Mouse (Mus musculus): Measurements from ENCODE around the gene Nsl1.

Nsl1 gene

GRCm38 (mm10) chr1:191054870-191055532, 7.8 kb upstream of the Nsl1 start:
- no peak for DNase-seq (ENCODE audit: low spot score in 2 of 2)

DNA sequence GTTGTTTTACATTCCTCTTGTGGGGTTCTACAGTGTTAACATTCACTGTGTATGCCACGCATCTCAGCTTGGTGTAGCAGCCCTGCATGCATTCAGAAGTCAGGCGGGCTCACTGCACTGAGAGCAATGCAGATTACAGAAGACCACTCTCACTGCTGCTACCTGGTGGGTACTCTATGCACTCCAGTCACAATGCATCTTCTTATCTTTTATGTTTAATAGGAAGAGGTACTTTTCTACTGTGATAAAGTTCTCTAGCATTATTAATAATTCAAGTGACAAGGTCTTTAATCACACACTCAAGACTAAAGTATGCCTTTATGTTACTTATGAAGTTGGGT, 7.3 kb upstream of the Nsl1 start:
- no peak for DNase-seq (ENCODE audit: low spot score in 2 of 2)

- no peak for DNase-seq (ENCODE audit: low spot score in 2 of 2)
These were observed 5.4 kb upstream of the Nsl1 start for GRCm38 (mm10) chr1:191057461-191057860.

GRCm38 (mm10) chr1:191062241-191062780, 501 bp upstream of the Nsl1 start:
- no peak for DNase-seq (ENCODE audit: low spot score in 2 of 2)

DNA sequence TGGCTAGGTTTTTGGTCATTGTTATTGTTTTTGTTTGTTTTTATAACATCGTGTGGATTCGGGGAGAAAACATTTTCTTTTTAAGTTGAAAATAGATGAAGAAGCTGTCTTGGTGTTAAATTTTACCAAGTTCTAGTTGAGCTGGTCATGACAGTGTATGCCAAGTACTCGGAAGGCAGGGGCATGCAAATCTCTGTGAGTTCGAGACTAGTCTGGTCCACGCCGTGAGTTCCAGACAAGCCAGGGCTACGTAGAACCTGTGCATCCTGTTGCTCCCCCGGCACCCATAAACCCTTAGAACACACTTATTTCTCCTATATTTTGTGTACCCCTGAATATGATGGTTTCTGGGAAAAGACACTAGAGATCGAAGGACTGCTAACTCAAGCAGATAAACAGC, 888 bp downstream of the Nsl1 start:
- no peak for DNase-seq (ENCODE audit: low spot score in 2 of 2)

DNA sequence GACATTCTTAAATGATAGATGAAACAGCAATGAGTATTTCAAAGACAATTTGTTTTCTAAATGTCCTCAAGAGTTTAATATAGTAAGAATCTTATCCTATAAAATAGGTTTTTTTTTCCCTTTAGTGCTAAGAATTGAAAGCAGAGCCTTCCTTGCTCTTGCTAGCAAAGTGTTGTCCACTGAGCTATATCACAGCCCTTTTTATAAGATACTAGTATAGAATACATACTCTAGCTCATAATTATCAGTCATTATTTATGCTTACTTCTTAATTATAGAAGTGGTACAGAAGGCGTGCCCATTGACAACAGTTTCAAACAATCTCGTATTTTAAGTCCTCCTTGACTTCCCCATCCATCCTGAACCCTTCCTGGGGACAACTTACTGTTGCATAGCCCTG, 1.7 kb downstream of the Nsl1 start:
- no peak for DNase-seq (ENCODE audit: low spot score in 2 of 2)

DNA sequence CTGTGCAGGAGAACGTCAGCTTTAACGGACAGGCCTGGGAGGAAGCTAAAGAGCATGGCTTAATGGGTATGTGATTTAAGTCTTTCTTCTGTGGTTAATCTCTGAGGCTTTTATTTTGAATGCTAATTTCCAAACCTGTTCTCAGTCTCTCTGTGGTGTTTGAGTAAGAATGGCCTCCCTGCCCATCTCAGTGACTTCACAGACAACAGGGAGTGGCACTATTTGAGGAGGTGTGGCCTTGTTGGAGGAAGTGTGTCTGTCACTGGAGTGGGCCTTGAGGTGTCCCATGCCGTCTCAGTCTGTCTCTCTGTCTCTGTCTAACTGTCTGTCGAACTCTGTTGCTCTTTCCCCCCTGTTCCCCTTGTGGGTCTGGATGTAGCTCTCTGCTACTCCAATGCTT, 2.4 kb downstream of the Nsl1 start:
- DNase-seq (ENCODE audit: low spot score in 2 of 2) = no peak

- DNase-seq (ENCODE audit: low spot score in 2 of 2) = no peak
These were observed 5.6 kb downstream of the Nsl1 start for GRCm38 (mm10) chr1:191068377-191068776.

GRCm38 (mm10) chr1:191070259-191070658, 7.4 kb downstream of the Nsl1 start:
- no peak for DNase-seq (ENCODE audit: low spot score in 2 of 2)

- peak in 1 of 2 experiments; percentile 9 for DNase-seq (ENCODE audit: low spot score in 2 of 2)
These were observed 8.8 kb downstream of the Nsl1 start for GRCm38 (mm10) chr1:191071613-191072012.

DNA sequence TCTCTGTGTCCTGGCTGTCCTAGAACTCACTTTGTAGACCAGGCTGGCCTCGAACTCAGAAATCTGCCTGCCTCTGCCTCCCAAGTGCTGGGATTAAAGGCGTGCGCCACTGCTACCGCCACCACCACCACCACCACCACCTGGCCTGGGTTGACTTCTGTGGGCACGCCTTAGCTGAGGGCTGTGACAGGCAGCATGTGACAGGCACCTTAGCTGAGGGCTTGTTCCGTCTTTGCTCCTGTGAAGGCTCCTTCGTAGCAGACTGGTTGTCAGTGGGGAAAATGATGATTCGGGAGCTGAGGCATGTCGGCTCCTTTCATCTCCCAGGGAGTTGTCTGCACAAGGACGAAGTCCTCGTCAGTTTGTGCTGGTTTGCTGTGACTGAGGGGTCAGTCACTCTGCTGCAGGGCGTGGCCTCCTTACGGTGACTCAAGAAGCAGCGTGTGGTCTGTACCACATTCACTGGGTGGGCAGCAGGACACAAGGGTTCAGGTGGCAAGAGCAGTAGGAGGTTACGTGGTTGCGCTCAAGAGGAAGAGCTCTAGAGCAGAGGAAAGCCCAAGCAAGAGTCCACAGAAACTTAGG, 9.6 kb downstream of the Nsl1 start:
- DNase-seq (ENCODE audit: low spot score in 2 of 2) = no peak

GRCm38 (mm10) chr1:191073001-191073400, 10.2 kb downstream of the Nsl1 start:
- peak; percentile 58 to 70 for DNase-seq (ENCODE audit: low spot score in 2 of 2)

DNA sequence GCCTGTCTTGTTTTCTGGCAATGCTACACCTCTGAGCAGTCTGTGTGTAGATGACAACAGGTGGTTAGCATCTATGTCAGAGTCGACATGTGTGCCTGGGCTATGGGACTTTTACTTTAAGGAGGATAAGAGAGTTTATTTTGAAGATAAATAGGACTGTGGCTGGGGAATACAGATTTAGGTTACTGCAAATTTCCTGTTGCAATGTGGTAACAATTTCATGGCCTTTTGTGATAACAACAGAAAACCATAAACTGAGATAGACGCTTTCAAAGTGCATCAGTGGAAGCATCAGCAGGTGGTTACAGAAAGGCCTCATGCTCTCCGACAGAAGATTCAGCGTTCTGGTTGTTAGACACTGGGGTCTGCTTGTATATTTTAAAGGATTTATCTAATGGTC, 10.7 kb downstream of the Nsl1 start:
- no peak for DNase-seq (ENCODE audit: low spot score in 2 of 2)

DNA sequence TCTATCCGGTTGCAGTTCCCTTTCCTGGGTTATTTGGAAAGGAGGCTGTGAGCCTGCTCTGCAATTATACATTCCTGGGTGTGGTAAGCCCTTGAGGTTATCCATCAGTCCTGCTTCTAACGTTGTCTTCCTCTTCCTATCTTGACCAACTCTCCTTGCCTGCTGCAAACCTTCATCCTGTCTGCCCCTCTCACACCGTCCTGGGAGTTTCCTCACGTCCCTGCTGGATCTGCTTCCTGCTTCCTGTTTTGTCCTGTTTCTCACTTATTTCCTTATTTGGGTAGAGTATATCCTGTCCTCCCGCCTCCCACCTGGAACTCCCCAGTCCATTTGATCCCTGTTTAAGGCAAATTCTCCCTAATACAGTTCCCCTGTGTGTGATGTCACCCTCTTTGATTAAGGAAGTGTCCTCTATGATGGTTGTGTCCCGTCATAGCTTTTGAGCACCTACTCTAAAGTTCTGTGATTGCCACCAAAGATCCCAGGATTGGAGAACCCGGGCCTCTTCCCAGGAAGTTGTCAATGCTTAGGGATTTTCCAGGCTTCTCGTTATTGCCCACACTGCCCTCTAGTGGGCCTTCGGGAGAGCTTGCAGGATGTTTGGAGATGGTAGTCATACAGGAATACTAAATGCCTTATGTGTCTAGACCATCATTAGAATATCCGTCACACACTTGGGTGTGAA, 12.5 kb downstream of the Nsl1 start:
- DNase-seq (ENCODE audit: low spot score in 2 of 2) = peak; percentile 73 to 75

DNA sequence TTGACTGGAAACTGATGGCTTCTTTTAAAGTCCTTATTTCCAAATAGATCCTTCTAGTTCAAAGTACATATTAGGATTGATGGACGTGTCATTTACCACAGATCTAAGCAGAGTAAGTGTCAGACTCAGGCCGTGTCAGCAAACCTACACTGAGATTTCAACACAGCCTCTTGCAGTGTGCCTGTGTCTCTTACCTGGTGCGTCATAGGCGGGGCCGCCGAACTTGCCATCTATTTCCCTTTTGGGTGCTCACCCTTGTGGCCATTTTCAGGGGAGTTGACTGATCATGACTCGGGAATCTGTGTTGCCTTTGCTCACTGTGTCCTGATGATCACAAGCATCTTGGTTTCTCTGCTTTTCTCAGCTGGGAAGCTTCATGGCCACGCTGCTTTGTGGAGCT, 20.4 kb downstream of the Nsl1 start:
- no peak for DNase-seq (ENCODE audit: low spot score in 2 of 2)

DNA sequence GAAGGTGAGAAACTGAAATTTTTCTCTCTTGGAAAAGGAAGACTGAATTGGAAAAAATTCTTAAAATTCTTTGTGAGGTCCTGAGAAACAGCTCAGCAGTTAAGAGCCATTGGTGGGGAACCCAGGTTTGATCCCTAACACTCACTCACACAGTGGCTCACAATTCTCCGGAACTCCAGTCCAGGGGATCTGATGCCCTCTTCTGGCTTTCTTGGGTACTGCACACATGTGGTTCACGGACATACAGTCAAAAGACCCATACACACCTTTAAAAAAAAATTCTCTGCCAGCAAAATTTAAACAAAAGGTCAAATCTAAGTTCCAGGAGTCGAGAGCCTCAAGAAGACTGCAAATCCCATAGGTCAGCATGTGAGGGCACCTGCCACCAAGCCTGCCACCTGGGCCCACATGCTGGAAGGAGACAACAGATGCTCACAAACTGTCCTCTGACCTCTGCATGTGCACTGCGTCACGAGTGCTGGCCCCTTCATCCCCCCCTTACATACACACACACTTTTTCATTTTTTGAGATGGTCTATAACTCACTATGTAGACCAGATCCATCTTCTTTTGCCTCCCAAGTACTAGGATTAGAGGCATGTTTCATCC, 22.2 kb downstream of the Nsl1 start:
- peak; percentile 16 to 30 for DNase-seq (ENCODE audit: low spot score in 2 of 2)

- peak; percentile 8 to 38 for DNase-seq (ENCODE audit: low spot score in 2 of 2)
These were observed 22.8 kb downstream of the Nsl1 start for GRCm38 (mm10) chr1:191085597-191085996.

- DNase-seq (ENCODE audit: low spot score in 2 of 2) = no peak
These were observed 23.6 kb downstream of the Nsl1 start for GRCm38 (mm10) chr1:191086304-191086878.

GRCm38 (mm10) chr1:191086960-191087359, 24.1 kb downstream of the Nsl1 start:
- DNase-seq (ENCODE audit: low spot score in 2 of 2) = no peak

DNA sequence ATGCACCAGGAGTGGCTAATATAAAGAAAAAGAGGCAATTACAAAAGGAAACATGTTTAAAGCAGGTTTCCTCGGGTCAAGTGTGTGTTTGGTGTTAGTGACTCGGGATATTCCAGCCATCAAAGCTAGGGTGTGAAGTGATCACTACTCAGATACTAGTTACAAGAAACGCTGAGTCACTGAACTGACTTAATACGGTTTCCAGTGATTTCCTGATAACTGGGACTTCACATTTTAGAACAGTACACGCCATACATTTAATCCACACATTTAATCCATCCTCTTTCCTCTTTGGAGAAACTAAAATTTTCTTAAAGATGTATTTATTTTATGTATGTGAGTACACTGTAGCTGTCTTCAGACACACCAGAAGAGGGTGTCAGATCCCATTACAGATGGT, 25.1 kb downstream of the Nsl1 start:
- no peak for DNase-seq (ENCODE audit: low spot score in 2 of 2)

DNA sequence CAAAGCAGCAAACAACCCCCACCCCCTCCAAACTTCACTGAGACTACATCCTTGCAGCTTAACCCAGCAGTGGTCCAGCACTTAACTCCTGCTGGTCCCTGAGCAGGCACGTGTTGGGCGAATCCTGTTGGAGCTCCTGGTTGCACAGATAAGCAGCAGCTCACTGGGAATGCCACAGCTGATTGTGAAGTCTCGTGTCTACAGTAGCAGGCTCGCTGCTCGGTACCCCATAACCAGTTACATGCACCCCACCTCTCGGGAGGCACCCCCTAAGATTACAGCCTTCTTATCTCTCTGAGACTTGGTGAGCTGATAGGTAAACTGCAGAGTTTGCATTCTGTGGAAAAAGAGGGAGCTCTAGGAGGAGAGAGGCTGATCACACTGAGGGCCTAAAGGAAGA, 26.5 kb downstream of the Nsl1 start:
- DNase-seq (ENCODE audit: low spot score in 2 of 2) = no peak

DNA sequence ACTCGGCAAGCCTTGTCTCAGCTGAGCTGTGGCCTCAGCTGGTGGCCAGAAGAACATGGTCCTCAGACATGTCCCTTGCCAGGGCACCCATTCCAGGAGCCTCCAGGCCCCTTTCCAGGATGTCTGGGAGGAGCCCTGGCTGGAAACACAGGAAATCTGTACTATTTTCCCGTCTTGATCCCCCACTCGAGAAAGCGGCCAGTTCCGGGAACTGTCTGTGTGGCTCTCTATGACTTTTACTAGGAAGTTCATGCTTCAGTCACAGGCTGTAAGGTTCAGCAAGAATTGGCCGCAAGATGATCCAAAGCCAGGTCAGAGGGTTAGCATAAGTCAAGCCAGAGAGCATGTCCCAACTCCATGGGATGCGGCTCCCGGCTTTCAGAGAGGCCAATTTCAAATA, 29.2 kb downstream of the Nsl1 start:
- DNase-seq (ENCODE audit: low spot score in 2 of 2) = no peak

Measured in heart, adult 9 months (tissue).